Mouse (Mus musculus): ENCODE measurements around the gene Dusp12. TPM values are rescaled to one million over a fixed set of nuclear protein-coding genes. Genes with fewer than 3 reads are reported as not detected.

Gene Dusp12
- polyA plus RNA-seq, 1 experiment from 2014 or later: 48.3 TPM

Other genes with a start within 250 kb of the Dusp12 start
- gene Olfml2b, start 241.0 kb downstream of the Dusp12 start, polyA plus RNA-seq (2015; fragmentation: Nextera tagmentation; extraction: Ambion mirVana): 52.5 and 69.4 TPM in 2 replicates
- gene Atf6, start 17.8 kb downstream of the Dusp12 start, polyA plus RNA-seq (2015; fragmentation: Nextera tagmentation; extraction: Ambion mirVana): 8.3 and 8.6 TPM in 2 replicates
- gene Gm26620, start 475 bp downstream of the Dusp12 start, polyA plus RNA-seq (2015; fragmentation: Nextera tagmentation; extraction: Ambion mirVana): 0.43 and 0.76 TPM in 2 replicates
- gene Fcrlb, start 27.4 kb upstream of the Dusp12 start, polyA plus RNA-seq (2015; fragmentation: Nextera tagmentation; extraction: Ambion mirVana): 0.14 and 0.15 TPM in 2 replicates
- 0.22 TPM in 1 of 2 replicates, not detected in the other for gene Fcrla, start 42.0 kb upstream of the Dusp12 start, polyA plus RNA-seq (2015; fragmentation: Nextera tagmentation; extraction: Ambion mirVana)
- gene Fcgr2b, start 91.0 kb upstream of the Dusp12 start, polyA plus RNA-seq (2015; fragmentation: Nextera tagmentation; extraction: Ambion mirVana): 3.2 and 3.8 TPM in 2 replicates
- gene Fcgr4, start 133.4 kb upstream of the Dusp12 start, polyA plus RNA-seq (2015; fragmentation: Nextera tagmentation; extraction: Ambion mirVana): 1.0 and 1.1 TPM in 2 replicates
- 25.9 and 32.2 TPM in 2 replicates for gene Fcgr3, start 179.4 kb upstream of the Dusp12 start, polyA plus RNA-seq (2015; fragmentation: Nextera tagmentation; extraction: Ambion mirVana)
- 1.1 and 2.2 TPM in 2 replicates for gene Cfap126, start 228.4 kb upstream of the Dusp12 start, polyA plus RNA-seq (2015; fragmentation: Nextera tagmentation; extraction: Ambion mirVana)